Mouse (Mus musculus) right cerebral cortex, postnatal 4 days (tissue): ENCODE results near the gene Zfp58.
"Not testable (repeated sequence)": the region's sequence is repeated elsewhere in the genome, so short reads cannot be mapped to it uniquely, and the experiment has no call there.

Experiments used
- DNase-seq: peaks from one replicate; pipeline ENCODE4 v3.0.0-alpha.2; 2022

Zfp58 gene

GRCm38 (mm10) chr13:67500084-67500719 is at the start of gene Zfp58:
TSS of gene Zfp58 (minus strand) at chr13:67500555.
- peak; percentile 59 for DNase-seq

- no peak for DNase-seq
These were observed 45.6 kb upstream of the Zfp58 start for GRCm38 (mm10) chr13:67545941-67546340.

GRCm38 (mm10) chr13:67527049-67527730 is 26.8 kb upstream of the Zfp58 start:
- no peak for DNase-seq

DNA sequence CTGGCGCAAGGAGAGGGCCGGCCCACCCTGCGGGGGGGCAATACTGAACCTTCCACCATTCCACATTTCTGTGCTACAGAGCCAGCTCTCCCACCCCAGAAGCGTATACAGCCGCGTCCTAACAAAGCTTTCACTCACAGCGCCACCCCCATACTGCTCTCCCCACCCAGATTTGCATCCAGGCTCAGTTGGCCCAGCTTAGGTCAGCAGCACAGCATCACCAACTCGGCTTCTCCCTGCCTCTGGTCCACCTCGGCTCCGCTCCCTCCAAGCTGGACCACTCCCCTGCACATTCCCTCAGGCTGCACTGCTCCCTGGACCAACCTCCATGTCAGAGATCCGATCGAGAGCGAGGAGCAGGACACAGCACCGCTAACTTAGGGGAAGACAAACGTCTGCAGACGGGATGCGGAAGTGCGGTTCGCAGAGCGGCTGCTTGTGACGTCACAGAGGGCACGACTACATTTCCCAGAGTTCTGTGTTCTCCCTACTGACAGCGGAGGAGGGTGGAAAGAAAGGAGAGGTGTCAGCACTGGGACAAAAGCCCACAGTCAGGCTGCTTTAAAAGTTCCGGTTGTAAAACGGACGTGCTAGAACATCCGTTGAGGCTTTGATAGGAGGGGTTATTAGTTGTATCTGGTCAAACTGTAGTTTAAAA is 25.5 kb upstream of the Zfp58 start, which contains the start of the genes Gm26965 and Zfp87:
Gene Gm26965, minus strand, starts transcription at position 399 of the 658 bp plus-strand sequence.
Gene Zfp87, minus strand, starts transcription at position 425 of the 658 bp plus-strand sequence.
- peak; percentile 84 for DNase-seq

GRCm38 (mm10) chr13:67500908-67501307 is 553 bp upstream of the Zfp58 start:
- DNase-seq = no peak

DNA sequence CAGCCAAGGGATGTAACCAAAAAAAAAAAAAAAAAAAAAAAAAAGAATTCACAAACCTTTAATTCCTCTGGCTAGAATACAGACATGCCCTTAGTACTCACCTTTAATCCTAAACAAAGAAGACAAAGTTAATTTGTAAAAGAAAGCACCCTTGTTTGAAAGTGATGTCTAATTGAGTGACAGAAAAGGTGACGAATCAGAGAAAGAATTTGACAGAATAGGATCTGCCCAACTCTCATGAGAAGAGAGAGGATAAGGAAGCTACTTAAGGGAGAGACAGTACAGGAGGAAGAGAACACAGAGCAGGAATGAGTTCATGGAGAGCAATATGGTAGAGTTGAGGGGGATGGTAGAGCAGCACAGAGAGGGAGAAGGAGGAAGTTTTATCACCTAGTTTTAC is 4.7 kb downstream of the Zfp58 start:
- DNase-seq = no peak

DNA sequence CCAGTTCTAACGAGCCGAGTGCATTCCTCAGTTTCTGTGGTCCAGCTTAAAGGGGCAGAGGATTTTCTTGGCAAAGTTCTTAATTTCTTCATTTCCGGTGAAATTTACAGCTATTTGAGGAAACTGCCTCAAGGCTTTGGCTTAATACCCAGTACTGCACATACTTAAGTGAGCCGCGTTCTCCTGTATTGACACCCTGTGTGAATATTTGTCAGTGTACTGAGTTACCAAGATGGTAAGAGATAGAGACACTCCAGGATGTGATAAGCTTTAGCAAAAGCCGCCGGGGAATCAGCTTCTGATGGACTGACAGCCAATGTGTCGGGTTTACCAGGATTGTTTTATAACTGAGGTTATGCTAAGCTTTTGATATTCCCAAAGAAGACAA is 15.9 kb downstream of the Zfp58 start:
- peak; percentile 9 for DNase-seq

DNA sequence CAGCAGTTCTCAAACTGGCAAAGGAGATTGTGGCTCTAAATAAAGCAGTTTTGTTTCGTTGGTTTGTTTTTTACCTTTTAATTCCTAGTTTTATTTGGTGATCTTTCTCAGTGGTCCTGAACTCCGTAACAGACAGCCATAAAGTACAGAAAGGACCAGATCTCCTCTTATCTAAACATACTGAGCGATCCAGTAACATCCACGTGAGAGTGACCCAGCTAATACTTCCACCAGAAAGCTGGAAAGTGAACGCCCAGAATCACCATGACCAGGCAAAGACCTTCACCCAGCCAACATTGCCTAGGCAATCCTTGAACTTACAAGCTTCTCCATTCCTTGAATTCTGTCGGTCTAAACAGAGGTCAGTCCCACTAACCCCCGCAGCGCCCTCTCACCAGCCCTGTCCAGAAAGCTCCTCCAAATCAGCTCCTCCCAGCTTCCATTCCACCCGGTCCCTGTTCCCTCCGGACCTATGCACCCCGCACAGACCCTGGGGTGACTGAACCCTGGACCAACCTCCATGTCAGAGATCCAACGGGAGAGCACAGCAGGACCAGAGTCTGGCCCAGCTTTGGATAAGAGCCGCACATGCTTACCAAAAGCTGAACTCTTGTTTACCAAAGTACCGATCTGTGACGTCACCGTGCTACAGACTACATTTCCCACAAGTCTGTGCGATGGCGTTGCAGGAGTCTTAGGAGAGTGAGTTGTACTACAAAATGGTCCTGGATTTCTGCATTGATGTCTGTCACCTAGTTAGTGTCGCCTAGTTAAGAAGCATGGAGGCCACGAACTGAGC is 16.5 kb downstream of the Zfp58 start, which contains the start of gene Zfp874b:
Gene Zfp874b, minus strand, starts transcription at position 634 of the 799 bp plus-strand sequence.
- peak; percentile 71 for DNase-seq

- no peak for DNase-seq
These were observed 18.8 kb downstream of the Zfp58 start for GRCm38 (mm10) chr13:67481528-67481927.

GRCm38 (mm10) chr13:67469274-67469673 is 31.1 kb downstream of the Zfp58 start:
- no peak for DNase-seq

DNA sequence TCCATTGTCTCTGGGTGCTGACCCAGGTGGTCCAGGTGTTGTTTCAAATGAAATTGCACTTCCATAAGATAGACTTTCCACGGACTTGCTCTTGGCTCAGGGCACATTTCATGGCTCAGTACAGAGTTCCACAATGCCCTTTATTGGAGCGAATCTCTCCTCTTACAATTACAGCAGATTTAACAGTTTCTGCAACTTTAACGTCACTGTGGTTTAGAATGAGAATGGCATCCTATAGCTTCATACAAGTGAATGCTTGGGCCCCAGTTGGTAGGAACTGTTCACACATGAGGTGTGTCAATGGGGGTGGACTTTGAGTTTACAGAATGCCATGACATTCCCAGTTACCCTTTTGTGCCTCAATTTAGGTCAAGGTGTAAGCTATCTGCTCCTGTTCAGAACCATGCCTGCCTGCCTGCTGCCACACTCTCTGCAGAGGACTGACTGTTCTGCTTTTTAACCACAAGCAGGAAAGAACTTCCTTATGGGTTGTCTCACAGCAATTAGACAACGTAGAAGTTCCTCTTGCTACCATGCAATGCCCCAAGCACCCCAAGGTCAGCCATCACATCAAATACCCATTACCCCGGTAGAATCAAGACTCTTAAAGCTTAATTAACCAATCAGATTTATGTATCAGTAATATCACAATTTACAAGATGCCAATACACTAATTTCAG is 36.7 kb downstream of the Zfp58 start:
- DNase-seq = not testable (repeated sequence)

GRCm38 (mm10) chr13:67452021-67452309 is 48.4 kb downstream of the Zfp58 start:
- no peak for DNase-seq

- DNase-seq = peak; percentile 74
These were observed 49.0 kb downstream of the Zfp58 start, which contains the start of gene Zfp874a for GRCm38 (mm10) chr13:67451172-67452020. TSS of gene Zfp874a (minus strand) at chr13:67451624.
